Mouse (Mus musculus): ENCODE data around the gene Vamp8. TPM values are rescaled to one million over a fixed set of nuclear protein-coding genes. Genes with fewer than 3 reads are reported as not detected.

Gene Vamp8
- polyA plus RNA-seq, 1 experiment: 453 TPM

DNA sequence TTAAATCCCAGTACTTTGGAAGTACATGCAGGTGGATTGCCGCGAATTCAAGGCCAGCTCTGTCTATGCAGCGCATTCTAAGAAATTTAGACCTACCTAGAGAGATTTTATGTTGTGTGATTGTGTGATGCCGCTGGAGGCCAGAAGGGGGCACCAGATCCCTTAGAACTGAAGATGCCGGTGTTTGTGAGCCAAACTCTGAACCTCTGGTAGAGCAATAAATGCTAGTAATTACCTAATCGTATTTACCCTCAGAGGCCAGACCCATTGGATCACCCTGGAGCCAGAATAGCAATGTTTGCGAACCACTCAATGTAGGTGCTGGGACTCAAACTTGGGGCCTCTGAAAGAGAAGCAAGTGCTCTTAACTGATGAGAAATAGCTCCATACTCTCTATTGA is 11.4 kb upstream of the Vamp8 start:
- TF ChIP-seq CTCF (conservative IDR thresholded peaks at IDR 0.05; ENCODE audit: insufficient read depth, insufficient read length, low read depth, low read length): peak; percentile 92
- no peak for TF ChIP-seq POLR2A (IDR thresholded peaks at IDR 0.05; ENCODE audit: low read depth, low read length)
- H3K36me3 ChIP-seq (ENCODE audit: control insufficient read depth, insufficient read depth, low read length): no peaks in the 10 kb centered on the region
- peaks cover 5% of the 10 kb centered on the region for H3K4me1 ChIP-seq (ENCODE audit: control insufficient read depth, insufficient read depth, low read length)
- H3K27ac ChIP-seq (ENCODE audit: insufficient read depth, low read depth, low read length): no peak overlapping the region
- WGBS: 18% methylated on average over 7 of the region's 7 CpGs
- H3K27me3 ChIP-seq (replicated peaks; ENCODE audit: control insufficient read depth, insufficient read depth, low read length): no peaks in the 10 kb centered on the region
- DNase-seq: peak; percentile 89
- H3K4me3 ChIP-seq (ENCODE audit: insufficient read depth, low read depth, low read length): no peak overlapping the region

DNA sequence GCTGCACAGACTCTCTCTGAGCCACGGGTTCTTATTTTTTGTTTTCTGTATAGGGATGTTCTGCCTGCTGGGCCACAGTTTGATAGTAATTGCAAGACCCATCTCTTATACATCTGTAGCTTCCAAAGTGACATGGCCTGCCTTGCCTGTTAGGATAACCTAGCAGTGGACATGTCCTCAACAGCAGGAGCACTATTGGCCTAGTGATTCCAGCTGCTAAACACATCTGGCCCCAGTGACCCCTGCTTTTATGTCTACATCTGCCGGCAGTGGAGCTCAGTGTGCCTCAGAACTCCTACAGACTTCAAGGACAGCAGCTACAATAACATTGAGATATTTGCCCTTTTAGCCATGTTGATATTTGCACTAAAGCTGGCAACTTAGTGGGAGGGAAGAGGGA is 9.5 kb upstream of the Vamp8 start:
- DNase-seq: no peak
- WGBS: 57% methylated on average over 2 of the region's 2 CpGs
- H3K4me3 ChIP-seq (ENCODE audit: insufficient read depth, low read depth, low read length): no peak overlapping the region
- no peak overlapping the region for H3K27ac ChIP-seq (ENCODE audit: insufficient read depth, low read depth, low read length)
- H3K36me3 ChIP-seq (ENCODE audit: control insufficient read depth, insufficient read depth, low read length): no peaks in the 10 kb centered on the region
- TF ChIP-seq CTCF (conservative IDR thresholded peaks at IDR 0.05; ENCODE audit: insufficient read depth, insufficient read length, low read depth, low read length) (no peak), POLR2A (IDR thresholded peaks at IDR 0.05; ENCODE audit: low read depth, low read length) (no peak)
- peaks cover 5% of the 10 kb centered on the region for H3K4me1 ChIP-seq (ENCODE audit: control insufficient read depth, insufficient read depth, low read length)
- H3K27me3 ChIP-seq (replicated peaks; ENCODE audit: control insufficient read depth, insufficient read depth, low read length): no peaks in the 10 kb centered on the region

DNA sequence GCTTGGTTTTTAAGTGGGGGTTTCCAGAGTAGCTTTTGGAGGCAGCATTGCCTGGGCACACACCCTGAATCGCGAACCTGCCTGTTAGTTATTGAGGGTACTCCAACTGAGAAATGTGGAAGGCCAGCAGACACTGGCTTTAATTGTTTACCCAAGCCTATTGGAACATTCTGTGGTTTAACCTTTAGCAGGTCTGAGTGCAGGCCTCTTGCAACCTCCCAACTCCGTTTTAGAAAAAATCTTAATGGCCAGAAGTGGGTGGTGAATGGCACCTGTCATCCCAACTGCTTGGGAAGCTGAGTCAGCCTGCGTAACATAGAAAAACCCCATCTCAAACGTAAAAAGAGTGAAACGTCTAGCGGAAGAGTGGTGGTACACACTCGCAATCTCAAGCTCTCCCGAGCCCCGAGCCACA is 6.3 kb upstream of the Vamp8 start:
- 70% methylated on average over 10 of the region's 10 CpGs for WGBS
- Histone ChIP-seq H3K36me3 (ENCODE audit: control insufficient read depth, insufficient read depth, low read length) (no peaks in the 10 kb centered on the region), H3K27ac (ENCODE audit: insufficient read depth, low read depth, low read length) (no peak overlapping the region), H3K27me3 (replicated peaks; ENCODE audit: control insufficient read depth, insufficient read depth, low read length) (no peaks in the 10 kb centered on the region), H3K4me1 (ENCODE audit: control insufficient read depth, insufficient read depth, low read length) (peaks cover 5% of the 10 kb centered on the region), H3K4me3 (ENCODE audit: insufficient read depth, low read depth, low read length) (no peak overlapping the region)
- DNase-seq: no peak
- no peak for TF ChIP-seq POLR2A (IDR thresholded peaks at IDR 0.05; ENCODE audit: low read depth, low read length)
- TF ChIP-seq CTCF (conservative IDR thresholded peaks at IDR 0.05; ENCODE audit: insufficient read depth, insufficient read length, low read depth, low read length): no peak

DNA sequence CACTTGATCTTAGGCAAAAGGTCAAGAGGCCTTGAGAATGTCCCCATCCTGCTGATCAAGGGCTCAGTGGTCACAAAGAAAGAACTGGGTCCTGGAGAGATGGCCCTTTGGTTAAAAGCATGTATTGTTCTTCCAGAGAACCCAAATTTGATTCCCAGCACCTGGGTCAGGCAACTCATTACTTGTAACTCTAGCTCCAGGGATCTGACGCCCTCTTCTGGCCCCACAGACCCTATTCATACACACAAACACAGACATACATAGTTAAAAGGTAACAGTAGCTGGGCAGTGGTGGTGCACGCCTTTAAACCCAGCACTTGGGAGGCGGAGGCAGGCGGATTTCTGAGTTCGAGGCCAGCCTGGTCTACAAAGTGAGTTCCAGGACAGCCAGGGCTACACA is 1.8 kb upstream of the Vamp8 start:
- DNase-seq: no peak
- WGBS: 91% methylated on average over 5 of the region's 5 CpGs
- peaks cover 2% of the 10 kb centered on the region for H3K36me3 ChIP-seq (ENCODE audit: control insufficient read depth, insufficient read depth, low read length)
- H3K27ac ChIP-seq (ENCODE audit: insufficient read depth, low read depth, low read length): peak overlapping the region; percentile 89; the same call in 1 of the 2 replicates
- peaks cover 17% of the 10 kb centered on the region for H3K4me1 ChIP-seq (ENCODE audit: control insufficient read depth, insufficient read depth, low read length)
- H3K4me3 ChIP-seq (ENCODE audit: insufficient read depth, low read depth, low read length): no peak overlapping the region
- no peaks in the 10 kb centered on the region for H3K27me3 ChIP-seq (replicated peaks; ENCODE audit: control insufficient read depth, insufficient read depth, low read length)
- no peak for TF ChIP-seq POLR2A (IDR thresholded peaks at IDR 0.05; ENCODE audit: low read depth, low read length)
- no peak for TF ChIP-seq CTCF (conservative IDR thresholded peaks at IDR 0.05; ENCODE audit: insufficient read depth, insufficient read length, low read depth, low read length)

DNA sequence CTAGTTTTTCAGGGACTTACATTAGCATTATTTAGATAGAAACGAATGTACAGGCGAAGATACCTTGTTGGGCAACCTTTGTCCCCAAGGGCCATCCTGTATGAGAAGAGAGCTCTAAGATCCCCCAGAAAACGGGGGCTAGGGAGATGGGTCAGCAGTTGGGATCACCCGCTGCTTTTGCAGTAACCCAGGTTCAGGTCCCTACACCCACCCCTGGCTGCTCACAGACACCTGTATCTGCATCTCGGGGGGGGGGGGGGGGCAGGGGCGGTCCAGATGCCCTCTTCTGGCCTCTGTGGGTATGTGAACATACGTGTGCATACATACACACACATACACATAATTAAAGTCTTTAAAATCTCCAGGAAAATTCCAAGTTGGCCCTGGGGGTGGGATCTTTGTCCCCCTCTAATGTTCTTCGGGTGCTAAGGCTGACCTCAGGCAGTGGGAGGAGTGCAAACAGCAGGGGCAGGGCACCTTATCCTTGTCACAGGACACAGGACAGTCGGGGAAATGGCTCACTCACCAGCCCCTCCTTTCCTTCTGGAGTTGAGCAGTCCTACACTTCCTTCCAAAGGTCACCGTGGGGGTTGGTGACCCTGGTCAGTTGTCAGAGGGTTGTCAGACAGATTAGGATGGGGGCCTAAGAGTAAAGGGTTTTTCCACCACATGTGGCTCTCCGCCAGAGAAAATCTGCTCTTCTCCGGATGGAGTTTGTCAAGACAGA is 455 bp upstream of the Vamp8 start:
- Histone ChIP-seq H3K36me3 (ENCODE audit: control insufficient read depth, insufficient read depth, low read length) (peaks cover 2% of the 10 kb centered on the region), H3K4me1 (ENCODE audit: control insufficient read depth, insufficient read depth, low read length) (peaks cover 18% of the 10 kb centered on the region), H3K27me3 (replicated peaks; ENCODE audit: control insufficient read depth, insufficient read depth, low read length) (no peaks in the 10 kb centered on the region), H3K27ac (ENCODE audit: insufficient read depth, low read depth, low read length) (peak overlapping the region; percentile 98), H3K4me3 (ENCODE audit: insufficient read depth, low read depth, low read length) (peak overlapping the region; percentile 72; the same call in 1 of the 2 replicates)
- DNase-seq: peak; percentile 97
- TF ChIP-seq POLR2A (IDR thresholded peaks at IDR 0.05; ENCODE audit: low read depth, low read length): no peak
- 0 out of 2 replicates have a peak, but pooled peaks have one; percentile 6 for TF ChIP-seq CTCF (conservative IDR thresholded peaks at IDR 0.05; ENCODE audit: insufficient read depth, insufficient read length, low read depth, low read length)
- 8% methylated on average over 12 of the region's 12 CpGs for WGBS

DNA sequence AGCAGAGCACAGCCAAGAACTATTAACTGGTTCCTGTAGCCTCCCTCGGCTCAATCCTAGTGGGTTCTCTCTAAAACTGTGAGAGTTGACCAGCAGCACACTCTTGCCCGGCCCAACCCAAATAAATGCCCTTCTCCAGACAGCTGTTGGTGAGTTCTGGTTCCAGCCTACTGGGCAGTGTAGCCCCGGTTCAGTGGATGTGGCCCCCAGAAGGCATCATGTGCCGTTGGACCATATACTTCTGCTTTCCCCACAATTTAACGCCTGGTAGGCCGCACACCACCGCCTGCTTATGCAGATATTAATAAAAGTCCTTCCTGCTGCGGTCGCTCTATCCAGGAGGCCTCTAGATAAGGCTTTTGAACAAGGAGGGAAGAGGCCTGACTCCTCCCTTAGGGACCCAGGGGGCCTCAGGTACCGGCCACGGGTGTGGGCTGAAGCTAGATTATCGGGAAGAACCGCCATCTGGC is 997 bp downstream of the Vamp8 start:
- Histone ChIP-seq H3K27me3 (replicated peaks; ENCODE audit: control insufficient read depth, insufficient read depth, low read length) (no peaks in the 10 kb centered on the region), H3K36me3 (ENCODE audit: control insufficient read depth, insufficient read depth, low read length) (peaks cover 3% of the 10 kb centered on the region), H3K27ac (ENCODE audit: insufficient read depth, low read depth, low read length) (peak overlapping the region; percentile 98), H3K4me1 (ENCODE audit: control insufficient read depth, insufficient read depth, low read length) (peaks cover 18% of the 10 kb centered on the region), H3K4me3 (ENCODE audit: insufficient read depth, low read depth, low read length) (peak overlapping the region; percentile 72)
- peak; percentile 64 for DNase-seq
- WGBS: under 1% methylated on average over 13 of the region's 13 CpGs
- no peak for TF ChIP-seq CTCF (conservative IDR thresholded peaks at IDR 0.05; ENCODE audit: insufficient read depth, insufficient read length, low read depth, low read length)
- no peak for TF ChIP-seq POLR2A (IDR thresholded peaks at IDR 0.05; ENCODE audit: low read depth, low read length)

DNA sequence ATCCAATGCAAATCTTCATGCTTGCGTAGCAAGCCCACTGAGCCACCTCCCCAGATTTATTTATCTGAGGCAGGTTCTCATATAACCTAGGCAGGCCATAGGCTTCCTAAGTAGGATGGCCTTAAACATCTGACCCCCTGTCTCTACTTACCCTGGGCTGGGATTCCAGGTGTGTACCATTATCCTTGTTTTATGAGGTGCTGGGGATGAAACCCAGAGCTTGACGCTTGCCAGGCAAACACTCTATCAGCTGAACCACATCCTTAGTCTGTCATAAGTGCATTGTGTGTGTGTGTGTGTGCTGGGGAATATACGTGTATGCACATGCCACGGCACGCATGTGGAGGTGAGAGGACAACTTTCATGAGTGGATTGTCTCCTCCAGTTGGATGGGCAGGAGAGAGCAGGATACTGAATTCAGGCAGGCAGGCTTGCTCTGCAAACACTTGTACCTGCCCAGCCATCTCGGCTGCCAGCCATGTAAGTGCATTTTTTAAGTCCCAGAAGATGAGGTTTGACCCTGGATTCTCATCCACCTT is 1.6 kb downstream of the Vamp8 start:
- WGBS: 54% methylated on average over 6 of the region's 6 CpGs
- H3K4me3 ChIP-seq (ENCODE audit: insufficient read depth, low read depth, low read length): peak overlapping the region; percentile 26; the same call in 1 of the 2 replicates

More for the DNA sequence above, 1.6 kb downstream of the Vamp8 start:
- H3K27me3 ChIP-seq (replicated peaks; ENCODE audit: control insufficient read depth, insufficient read depth, low read length): no peaks in the 10 kb centered on the region
- peaks cover 18% of the 10 kb centered on the region for H3K4me1 ChIP-seq (ENCODE audit: control insufficient read depth, insufficient read depth, low read length)
- no peak for DNase-seq
- peak overlapping the region; percentile 98 for H3K27ac ChIP-seq (ENCODE audit: insufficient read depth, low read depth, low read length)
- H3K36me3 ChIP-seq (ENCODE audit: control insufficient read depth, insufficient read depth, low read length): peaks cover 3% of the 10 kb centered on the region
- TF ChIP-seq CTCF (conservative IDR thresholded peaks at IDR 0.05; ENCODE audit: insufficient read depth, insufficient read length, low read depth, low read length): no peak
- no peak for TF ChIP-seq POLR2A (IDR thresholded peaks at IDR 0.05; ENCODE audit: low read depth, low read length)

Data from kidney, adult 2 months (tissue).